ENCODE assay signal across 8 mouse cellular contexts in the genomic region with DNA sequence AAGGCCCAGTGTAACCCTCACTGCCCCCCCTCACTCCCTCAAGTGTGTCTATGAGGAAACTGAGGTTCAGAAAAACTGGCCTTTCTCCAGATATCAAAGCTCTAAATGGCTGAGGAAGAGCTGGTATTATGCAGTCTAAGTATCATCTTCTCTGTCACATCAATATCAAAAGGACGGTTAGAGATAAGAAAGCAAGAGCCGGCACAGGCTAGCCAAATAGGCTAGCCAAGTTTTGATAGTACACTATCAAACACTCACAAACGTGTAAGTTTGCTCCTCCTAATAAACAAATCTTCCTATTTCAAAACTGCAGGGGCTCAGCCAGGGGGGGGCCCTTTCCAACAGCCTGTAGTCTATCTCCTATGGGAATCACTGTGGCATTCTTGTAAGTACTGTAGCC. TPM values are rescaled to one million over a fixed set of nuclear protein-coding genes. Genes with fewer than 3 reads are reported as not detected.
DNase-seq lines count a peak whose midpoint lies in the region; ATAC-seq and TF ChIP-seq lines count a peak whose summit lies in the region.
"Had no signal": no experiment of that assay in that cellular context is flagged by ENCODE, and none has a peak within 500 bp of the region (broad histone marks: within the 10 kb centered on the region; RNA-seq: fewer than 3 reads in every experiment).

No protein-coding gene starts in this region.

- TF ChIP-seq POLR2A in CH12.LX (IDR thresholded peaks at IDR 0.05; ENCODE audit: low read depth, low read length) (no peak), MEL (IDR thresholded peaks at IDR 0.05; ENCODE audit: control insufficient read depth in 1 of 2, insufficient read depth in 1 of 2, low read depth in 1 of 2, low read length in 2 of 2, poor library complexity in 1 of 2) (no peak)

- H3K4me3 ChIP-seq in CH12.LX (replicated peaks in 1 of 3; ENCODE audit: low read depth in 2 of 3, low read length in 2 of 3, poor library complexity in 1 of 3): peak overlapping the region in 2 of 3 experiments; percentile 61 to 78
- H3K4me3 ChIP-seq in MEL (ENCODE audit: control insufficient read depth in 1 of 2, insufficient read depth in 1 of 2, low read depth in 2 of 2, low read length in 2 of 2): peak overlapping the region; percentile 25 to 91; a peak in 3 of 4 replicates
- peak overlapping the region; percentile 88 for H3K4me3 ChIP-seq in hindbrain, embryonic 10.5 days
- H3K4me3 ChIP-seq in liver, embryonic 16.5 days (ENCODE audit: low read depth, low read length): peak overlapping the region; percentile 48

- TF ChIP-seq RAD21 in CH12.LX (IDR thresholded peaks at IDR 0.05; ENCODE audit: low read depth, low read length) (no peak), MEL (IDR thresholded peaks at IDR 0.05; ENCODE audit: low read depth, low read length) (no peak)

- no peak for TF ChIP-seq EP300 in CH12.LX (IDR thresholded peaks at IDR 0.05; ENCODE audit: low read length)
- peak; percentile 90 to 91 for TF ChIP-seq EP300 in MEL (IDR thresholded peaks at IDR 0.05; ENCODE audit: low read depth in 1 of 2, low read length in 2 of 2)

- H3K4me2 ChIP-seq in CH12.LX (ENCODE audit: insufficient read depth, low read depth, poor library complexity, severe bottlenecking): peak overlapping the region; percentile 96
- peak overlapping the region; percentile 57 for H3K4me2 ChIP-seq in liver, embryonic 16.5 days (ENCODE audit: low read depth, low read length)

- DNase-seq in CH12.LX (ENCODE audit: extremely low read depth) (no peak), MEL (ENCODE audit: low read depth, low spot score) (peak; percentile 68)
- DNase-seq in hindbrain, embryonic 10.5 days (ENCODE audit: low spot score): no peak
- DNase-seq in frontal cortex, adult 2 months (ENCODE audit: extremely low spot score in 1 of 2, low spot score in 1 of 2): no peak
- DNase-seq in spleen, postnatal 4 days (ENCODE audit: low spot score in 2 of 2): no peak
- DNase-seq in cerebellum, adult 11-12 months: no peak
- DNase-seq: adrenal gland, postnatal 36 days had no signal

- peak; percentile 54 for ATAC-seq in liver, embryonic 16.5 days (ENCODE audit: low read depth)

- H3K9ac ChIP-seq in CH12.LX (ENCODE audit: insufficient read depth, low read depth): peak overlapping the region; percentile 89
- no peak overlapping the region for H3K9ac ChIP-seq in MEL (ENCODE audit: control insufficient read depth, low read depth, low read length, poor library complexity, severe bottlenecking)
- peak overlapping the region; percentile 15; the same call in 1 of the 2 replicates for H3K9ac ChIP-seq in liver, embryonic 16.5 days (ENCODE audit: low read depth, low read length)

- in situ Hi-C loops in CH12.LX (cut with MboI; ENCODE audit: low pct_ligation_motif_present, low pct_unique_long_range_greater_than_20kb, low sequenced_read_pairs): no loop called here

- WGBS in hindbrain, embryonic 10.5 days: 61% methylated on average over 3 of the region's 3 CpGs
- WGBS in liver, embryonic 16.5 days (ENCODE audit: insufficient replicate concordance): 26% methylated on average over 3 of the region's 3 CpGs

- dilution Hi-C loops in CH12.LX (cut with MboI; ENCODE audit: extremely low pct_ligation_motif_present, extremely low pct_unique_long_range_greater_than_20kb, low sequenced_read_pairs): no loop called here

- H3K27ac ChIP-seq in CH12.LX (ENCODE audit: insufficient read depth, low read depth) (no peak overlapping the region), MEL (ENCODE audit: control insufficient read depth, low read depth, low read length) (peak overlapping the region; percentile 36)
- no peak overlapping the region for H3K27ac ChIP-seq in hindbrain, embryonic 10.5 days
- peak overlapping the region; percentile 28; the same call in 1 of the 2 replicates for H3K27ac ChIP-seq in liver, embryonic 16.5 days (ENCODE audit: low read length)

- H3K36me3 ChIP-seq in CH12.LX (replicated peaks in 1 of 2; ENCODE audit: control insufficient read depth in 1 of 2, insufficient read depth in 1 of 2, low read length in 1 of 2): peaks cover 0 to 20% of the 10 kb centered on the region in 2 experiments
- H3K36me3 ChIP-seq in MEL (ENCODE audit: control insufficient read depth in 1 of 2, insufficient read depth in 2 of 2, low read length in 2 of 2): peaks cover 0 to 11% of the 10 kb centered on the region in 2 experiments; a peak in 2 of 4 replicates
- H3K36me3 ChIP-seq in hindbrain, embryonic 10.5 days: peaks cover 12% of the 10 kb centered on the region
- no peaks in the 10 kb centered on the region for H3K36me3 ChIP-seq in liver, embryonic 16.5 days (ENCODE audit: control insufficient read depth, insufficient read depth)

- H3K79me2 ChIP-seq in CH12.LX (replicated peaks; ENCODE audit: control insufficient read depth, extremely low read depth, insufficient read depth, poor library complexity, severe bottlenecking) (peaks cover 10% of the 10 kb centered on the region), MEL (ENCODE audit: control insufficient read depth, insufficient read depth, low read length, poor library complexity) (peaks cover 5% of the 10 kb centered on the region)

- TF ChIP-seq CTCF in CH12.LX (conservative IDR thresholded peaks at IDR 0.05 in 1 of 2, IDR thresholded peaks at IDR 0.05 in 1 of 2; ENCODE audit: low read depth in 2 of 2, low read length in 2 of 2) (no peak), MEL (IDR thresholded peaks at IDR 0.05 in 2 of 3, conservative IDR thresholded peaks at IDR 0.05 in 1 of 3; ENCODE audit: control insufficient read depth in 1 of 3, insufficient read depth in 1 of 3, low read depth in 2 of 3, low read length in 3 of 3, poor library complexity in 1 of 3, severe bottlenecking in 1 of 3) (no peak)

- H3K27me3 ChIP-seq in CH12.LX (replicated peaks) (no peaks in the 10 kb centered on the region), MEL (ENCODE audit: control insufficient read depth in 1 of 2, insufficient read depth in 2 of 2, low read length in 2 of 2) (no peaks in the 10 kb centered on the region)
- no peaks in the 10 kb centered on the region for H3K27me3 ChIP-seq in hindbrain, embryonic 10.5 days (ENCODE audit: insufficient read depth, poor library complexity, severe bottlenecking)
- H3K27me3 ChIP-seq in liver, embryonic 16.5 days (ENCODE audit: control insufficient read depth, insufficient read depth, low read depth, low read length): no peaks in the 10 kb centered on the region; the same call in 1 of the 2 replicates

- H3K4me1 ChIP-seq in CH12.LX (ENCODE audit: control insufficient read depth in 1 of 2, insufficient read depth in 2 of 2) (peaks cover 4 to 42% of the 10 kb centered on the region in 2 experiments; a peak in 3 of 4 replicates), MEL (ENCODE audit: control insufficient read depth in 1 of 2, insufficient read depth in 2 of 2, low read length in 2 of 2) (peaks cover 2 to 7% of the 10 kb centered on the region in 2 experiments; a peak in 3 of 4 replicates)
- peaks cover 17% of the 10 kb centered on the region for H3K4me1 ChIP-seq in hindbrain, embryonic 10.5 days (replicated peaks)
- peaks cover 15% of the 10 kb centered on the region for H3K4me1 ChIP-seq in liver, embryonic 16.5 days (ENCODE audit: control insufficient read depth, low read depth, low read length)

- H3K9me3 ChIP-seq in CH12.LX (replicated peaks; ENCODE audit: low read length) (no peaks in the 10 kb centered on the region), MEL (replicated peaks; ENCODE audit: insufficient read depth, low read length) (no peaks in the 10 kb centered on the region)
- H3K9me3 ChIP-seq in hindbrain, embryonic 10.5 days: no peaks in the 10 kb centered on the region
- no peaks in the 10 kb centered on the region for H3K9me3 ChIP-seq in liver, embryonic 16.5 days (replicated peaks; ENCODE audit: control insufficient read depth, low read length)

TF ChIP-seq in CH12.LX, 34 proteins besides CTCF, POLR2A, EP300 and RAD21:
- no peak for TF ChIP-seq TBP (conservative IDR thresholded peaks at IDR 0.05; ENCODE audit: low read depth, low read length)
- TF ChIP-seq MEF2A (IDR thresholded peaks at IDR 0.05; ENCODE audit: borderline replicate concordance, low read depth, low read length): no peak
- no peak for TF ChIP-seq USF2 (conservative IDR thresholded peaks at IDR 0.05; ENCODE audit: low read depth, low read length)
- TF ChIP-seq ETS1 (conservative IDR thresholded peaks at IDR 0.05; ENCODE audit: low read depth, low read length): no peak

TF ChIP-seq in MEL, 35 proteins besides CTCF, POLR2A, EP300 and RAD21 (continues in another document):
- TF ChIP-seq BHLHE40 (IDR thresholded peaks at IDR 0.05; ENCODE audit: borderline replicate concordance, low read depth, low read length) (peak; percentile 79; the same call in 1 of the 2 replicates), MYC (IDR thresholded peaks at IDR 0.05; ENCODE audit: low read depth, low read length) (no peak), UBTF (IDR thresholded peaks at IDR 0.05; ENCODE audit: borderline replicate concordance, insufficient read depth, low read depth, low read length) (no peak), TAL1 (IDR thresholded peaks at IDR 0.05; ENCODE audit: low read length) (0 out of 2 replicates have a peak, but pooled peaks have one; percentile 5), MAFK (IDR thresholded peaks at IDR 0.05; ENCODE audit: borderline replicate concordance, low read depth, low read length) (peak; percentile 63; the same call in 1 of the 2 replicates), RCOR1 (IDR thresholded peaks at IDR 0.05; ENCODE audit: low read depth, low read length) (peak; percentile 96), MAX (IDR thresholded peaks at IDR 0.05; ENCODE audit: low read length) (no peak), SIN3A (IDR thresholded peaks at IDR 0.05; ENCODE audit: low read length) (peak; percentile 40; the same call in 1 of the 2 replicates), HCFC1 (IDR thresholded peaks at IDR 0.05; ENCODE audit: low read depth, low read length) (no peak), MYB (IDR thresholded peaks at IDR 0.05; ENCODE audit: low read depth, low read length) (peak; percentile 93), KAT2A (conservative IDR thresholded peaks at IDR 0.05; ENCODE audit: low read depth, low read length) (0 out of 2 replicates have a peak, but pooled peaks have one; percentile 28), ETS1 (IDR thresholded peaks at IDR 0.05; ENCODE audit: low read depth, low read length) (peak; percentile 85), ELF1 (IDR thresholded peaks at IDR 0.05; ENCODE audit: low read depth, low read length) (no peak), NRF1 (IDR thresholded peaks at IDR 0.05; ENCODE audit: insufficient read depth, low read depth, low read length, poor library complexity, severe bottlenecking) (no peak)

RNA-seq across cellular contexts. Expression of gene Heca, which starts 1.8 kb away (rescaled TPM):
- total RNA-seq in CH12.LX (2012; rRNA removed): 6.6 and 12.4 TPM in 2 replicates
- total RNA-seq in CH12.LX (2014; rRNA removed): 11.1 and 15.6 TPM in 2 replicates
- polyA plus RNA-seq in CH12.LX (2012; ENCODE audit: insufficient read length, low read depth): 9.1 and 10.0 TPM in 2 replicates
- 5.7 and 7.2 TPM in 2 replicates for total RNA-seq in MEL (2012; rRNA removed)
- 10 to 100 TPM; 10.5 to 66.9 TPM for polyA plus RNA-seq in MEL (2012; ENCODE audit: insufficient read depth in 1 of 2, insufficient read length in 2 of 2, low read depth in 1 of 2, low replicate concordance in 2 of 2, missing spikeins in 1 of 2)
- polyA plus RNA-seq in hindbrain, embryonic 10.5 days (2016; fragmentation: Nextera tagmentation; extraction: Ambion mirVana): 3.3 TPM in 2 replicates
- polyA plus RNA-seq in liver, embryonic 16.5 days (2015; fragmentation: Nextera tagmentation; extraction: Ambion mirVana): 2.0 and 2.7 TPM in 2 replicates
- polyA plus RNA-seq in frontal cortex, adult 2 months (2012; rRNA removed): 14.9 and 17.4 TPM in 2 replicates

Comparison
In these comparisons a context has a peak if more than half of its experiments do, and no peak if none do; other contexts are left out.
1. H3K27ac ChIP-seq: peak in MEL (single experiment) and liver, embryonic 16.5 days (single experiment); none in CH12.LX (single experiment) and hindbrain, embryonic 10.5 days (single experiment).
2. Of the 35 proteins assayed by ChIP-seq in both MEL and CH12.LX: peak only in MEL: BHLHE40, EP300, ETS1, KAT2A, MAFK, RCOR1 and 2 more; only in CH12.LX: none; in both: none; in neither: 27.
3. Peak in every context shown above with its lines, with median percentiles within 50 percentile points of each other: H3K4me3 ChIP-seq.